Mouse (Mus musculus) heart, postnatal 0 days (tissue): ENCODE measurements around the gene Slc34a3.
A peak's percentile ranks its signal among the peaks of the same experiment; 100 is the strongest.

Experiments used
- CTCF ChIP-seq: IDR thresholded peaks from 2 replicates; pipeline ENCODE4 v1.5.1; 2016; ENCODE audit warnings: antibody characterized with exemption, control low read depth, low read depth
- EP300 ChIP-seq: IDR thresholded peaks from 2 replicates; pipeline ENCODE4 v1.6.1; 2016; ENCODE audit warnings: antibody characterized with exemption, low read depth

GRCm38 (mm10) chr2:25228431-25228889, 5.7 kb downstream of the Slc34a3 start:
- TF ChIP-seq EP300 (peak; percentile 65; the same call in 1 of the 2 replicates), CTCF (peak; percentile 85)
